Mouse (Mus musculus): ENCODE measurements at regions not wholly inside any gene's neighbourhood (a gene's known extent, or its start where the extent isn't known, plus 50 kb on each side); places are given as distances from the start of the nearest gene placed in this dataset.

GRCm38 (mm10) chr6:98803384-98803949 lies 460.9 kb upstream of the Gm765 start:
- Histone ChIP-seq H3K36me3 (no peaks in the 10 kb centered on the region), H3K4me3 (replicated peaks) (no peak overlapping the region), H3K9me3 (replicated peaks) (no peaks in the 10 kb centered on the region), H3K4me2 (no peak overlapping the region), H3K9ac (replicated peaks) (no peak overlapping the region), H3K27me3 (replicated peaks) (no peaks in the 10 kb centered on the region), H3K27ac (replicated peaks) (no peak overlapping the region), H3K4me1 (no peaks in the 10 kb centered on the region)
- WGBS, result 84% methylated on average over 13 of the region's 13 CpGs
- ATAC-seq (ENCODE audit: low FRiP score), result no peak

GRCm38 (mm10) chr6:98801061-98801460 lies 458.5 kb upstream of the Gm765 start:
- ATAC-seq (ENCODE audit: low FRiP score), result no peak
- Histone ChIP-seq H3K27ac (replicated peaks) (no peak overlapping the region), H3K36me3 (no peaks in the 10 kb centered on the region), H3K9ac (replicated peaks) (no peak overlapping the region), H3K9me3 (replicated peaks) (no peaks in the 10 kb centered on the region), H3K4me1 (no peaks in the 10 kb centered on the region), H3K27me3 (replicated peaks) (no peaks in the 10 kb centered on the region), H3K4me2 (no peak overlapping the region), H3K4me3 (replicated peaks) (no peak overlapping the region)
- 75% methylated on average over 4 of the region's 4 CpGs for WGBS

GRCm38 (mm10) chr6:98800040-98800439 lies 457.5 kb upstream of the Gm765 start:
- no peak overlapping the region for H3K4me2 ChIP-seq
- H3K27me3 ChIP-seq (replicated peaks), result no peaks in the 10 kb centered on the region
- no peak overlapping the region for H3K4me3 ChIP-seq (replicated peaks)
- no peaks in the 10 kb centered on the region for H3K9me3 ChIP-seq (replicated peaks)
- 76% methylated on average over 8 of the region's 8 CpGs for WGBS
- ATAC-seq (ENCODE audit: low FRiP score), result no peak
- H3K27ac ChIP-seq (replicated peaks), result no peak overlapping the region
- H3K9ac ChIP-seq (replicated peaks), result no peak overlapping the region
- no peaks in the 10 kb centered on the region for H3K4me1 ChIP-seq
- H3K36me3 ChIP-seq, result no peaks in the 10 kb centered on the region

- H3K4me2 ChIP-seq, result no peak overlapping the region
- WGBS, result 87% methylated on average over 3 of the region's 3 CpGs
- no peaks in the 10 kb centered on the region for H3K9me3 ChIP-seq (replicated peaks)
- no peak overlapping the region for H3K27ac ChIP-seq (replicated peaks)
- H3K36me3 ChIP-seq, result no peaks in the 10 kb centered on the region
- no peaks in the 10 kb centered on the region for H3K4me1 ChIP-seq
- no peak overlapping the region for H3K4me3 ChIP-seq (replicated peaks)
- no peak for ATAC-seq (ENCODE audit: low FRiP score)
- H3K27me3 ChIP-seq (replicated peaks), result no peaks in the 10 kb centered on the region
- no peak overlapping the region for H3K9ac ChIP-seq (replicated peaks)
These were observed 455.2 kb upstream of the Gm765 start for GRCm38 (mm10) chr6:98797778-98798177.

GRCm38 (mm10) chr6:98797373-98797772 lies 454.8 kb upstream of the Gm765 start:
- H3K4me2 ChIP-seq, result no peak overlapping the region
- no peaks in the 10 kb centered on the region for H3K27me3 ChIP-seq (replicated peaks)
- H3K9ac ChIP-seq (replicated peaks), result no peak overlapping the region
- H3K36me3 ChIP-seq, result no peaks in the 10 kb centered on the region
- no peaks in the 10 kb centered on the region for H3K4me1 ChIP-seq
- H3K9me3 ChIP-seq (replicated peaks), result no peaks in the 10 kb centered on the region
- 75% methylated on average over 6 of the region's 6 CpGs for WGBS
- ATAC-seq (ENCODE audit: low FRiP score), result no peak
- H3K4me3 ChIP-seq (replicated peaks), result no peak overlapping the region
- no peak overlapping the region for H3K27ac ChIP-seq (replicated peaks)

GRCm38 (mm10) chr6:98796666-98797065 lies 454.1 kb upstream of the Gm765 start:
- no peaks in the 10 kb centered on the region for H3K9me3 ChIP-seq (replicated peaks)
- no peak overlapping the region for H3K4me2 ChIP-seq
- no peak for ATAC-seq (ENCODE audit: low FRiP score)
- no peak overlapping the region for H3K4me3 ChIP-seq (replicated peaks)
- H3K9ac ChIP-seq (replicated peaks), result no peak overlapping the region
- H3K27ac ChIP-seq (replicated peaks), result no peak overlapping the region
- no peaks in the 10 kb centered on the region for H3K27me3 ChIP-seq (replicated peaks)
- 73% methylated on average over 4 of the region's 4 CpGs for WGBS
- H3K4me1 ChIP-seq, result no peaks in the 10 kb centered on the region
- no peaks in the 10 kb centered on the region for H3K36me3 ChIP-seq

GRCm38 (mm10) chr6:98787422-98787821 lies 444.9 kb upstream of the Gm765 start:
- Histone ChIP-seq H3K36me3 (no peaks in the 10 kb centered on the region), H3K4me3 (replicated peaks) (no peak overlapping the region), H3K9ac (replicated peaks) (no peak overlapping the region), H3K9me3 (replicated peaks) (no peaks in the 10 kb centered on the region), H3K4me1 (no peaks in the 10 kb centered on the region), H3K27me3 (replicated peaks) (peaks cover 7% of the 10 kb centered on the region; the same call in 1 of the 2 replicates), H3K4me2 (no peak overlapping the region), H3K27ac (replicated peaks) (no peak overlapping the region)
- ATAC-seq (ENCODE audit: low FRiP score), result no peak
- WGBS, result 82% methylated on average over 5 of the region's 5 CpGs

- no peak for ATAC-seq (ENCODE audit: low FRiP score)
- Histone ChIP-seq H3K4me3 (replicated peaks) (no peak overlapping the region), H3K27me3 (replicated peaks) (peaks cover 8% of the 10 kb centered on the region; the same call in 1 of the 2 replicates), H3K9me3 (replicated peaks) (no peaks in the 10 kb centered on the region), H3K9ac (replicated peaks) (no peak overlapping the region), H3K4me2 (no peak overlapping the region), H3K27ac (replicated peaks) (no peak overlapping the region), H3K4me1 (0 out of 2 replicates have a peak, but pooled peaks cover 4% of the 10 kb centered on the region), H3K36me3 (no peaks in the 10 kb centered on the region)
- WGBS, result 76% methylated on average over 9 of the region's 9 CpGs
These were observed 439.5 kb upstream of the Gm765 start for GRCm38 (mm10) chr6:98782074-98782473.

GRCm38 (mm10) chr6:98775780-98776179 lies 433.2 kb upstream of the Gm765 start:
- Histone ChIP-seq H3K27ac (replicated peaks) (no peak overlapping the region), H3K9ac (replicated peaks) (no peak overlapping the region), H3K36me3 (no peaks in the 10 kb centered on the region), H3K27me3 (replicated peaks) (peaks cover 19% of the 10 kb centered on the region), H3K4me1 (0 out of 2 replicates have a peak, but pooled peaks cover 5% of the 10 kb centered on the region), H3K4me2 (no peak overlapping the region), H3K4me3 (replicated peaks) (no peak overlapping the region), H3K9me3 (replicated peaks) (no peaks in the 10 kb centered on the region)
- ATAC-seq (ENCODE audit: low FRiP score), result no peak
- WGBS, result 96% methylated on average over 1 of the region's 1 CpGs

- 0 out of 2 replicates have a peak, but pooled peaks cover 9% of the 10 kb centered on the region for H3K27me3 ChIP-seq (replicated peaks)
- no peak overlapping the region for H3K27ac ChIP-seq (replicated peaks)
- H3K4me3 ChIP-seq (replicated peaks), result no peak overlapping the region
- no peaks in the 10 kb centered on the region for H3K9me3 ChIP-seq (replicated peaks)
- no peaks in the 10 kb centered on the region for H3K36me3 ChIP-seq
- H3K4me1 ChIP-seq, result peaks cover 24% of the 10 kb centered on the region
- no peak for ATAC-seq (ENCODE audit: low FRiP score)
- no peak overlapping the region for H3K9ac ChIP-seq (replicated peaks)
- 77% methylated on average over 2 of the region's 2 CpGs for WGBS
- no peak overlapping the region for H3K4me2 ChIP-seq
These were observed 427.4 kb upstream of the Gm765 start for GRCm38 (mm10) chr6:98769999-98770398.

- Histone ChIP-seq H3K4me1 (peaks cover 24% of the 10 kb centered on the region), H3K27ac (replicated peaks) (no peak overlapping the region), H3K9ac (replicated peaks) (no peak overlapping the region), H3K9me3 (replicated peaks) (no peaks in the 10 kb centered on the region), H3K36me3 (no peaks in the 10 kb centered on the region), H3K4me3 (replicated peaks) (no peak overlapping the region), H3K4me2 (no peak overlapping the region), H3K27me3 (replicated peaks) (0 out of 2 replicates have a peak, but pooled peaks cover 9% of the 10 kb centered on the region)
- WGBS, result 65% methylated on average over 6 of the region's 6 CpGs
- no peak for ATAC-seq (ENCODE audit: low FRiP score)
These were observed 426.8 kb upstream of the Gm765 start for GRCm38 (mm10) chr6:98769322-98769721.

- H3K4me3 ChIP-seq (replicated peaks), result no peak overlapping the region
- 0 out of 2 replicates have a peak overlapping the region, but pooled peaks have one; percentile 11 for H3K4me2 ChIP-seq
- H3K4me1 ChIP-seq, result peaks cover 24% of the 10 kb centered on the region
- 0 out of 2 replicates have a peak, but pooled peaks cover 6% of the 10 kb centered on the region for H3K27me3 ChIP-seq (replicated peaks)
- no peak overlapping the region for H3K9ac ChIP-seq (replicated peaks)
- 31% methylated on average over 7 of the region's 7 CpGs for WGBS
- no peak overlapping the region for H3K27ac ChIP-seq (replicated peaks)
- no peaks in the 10 kb centered on the region for H3K36me3 ChIP-seq
- H3K9me3 ChIP-seq (replicated peaks), result no peaks in the 10 kb centered on the region
- peak; percentile 79 for ATAC-seq (ENCODE audit: low FRiP score)
These were observed 425.3 kb upstream of the Gm765 start for GRCm38 (mm10) chr6:98767858-98768336.

All from neural tube, embryonic 15.5 days (tissue).